Mouse (Mus musculus): ENCODE measurements around the gene Prmt1.
"Not testable (repeated sequence)": the region's sequence is repeated elsewhere in the genome, so short reads cannot be mapped to it uniquely, and the experiment has no call there.

The Prmt1 gene

DNA sequence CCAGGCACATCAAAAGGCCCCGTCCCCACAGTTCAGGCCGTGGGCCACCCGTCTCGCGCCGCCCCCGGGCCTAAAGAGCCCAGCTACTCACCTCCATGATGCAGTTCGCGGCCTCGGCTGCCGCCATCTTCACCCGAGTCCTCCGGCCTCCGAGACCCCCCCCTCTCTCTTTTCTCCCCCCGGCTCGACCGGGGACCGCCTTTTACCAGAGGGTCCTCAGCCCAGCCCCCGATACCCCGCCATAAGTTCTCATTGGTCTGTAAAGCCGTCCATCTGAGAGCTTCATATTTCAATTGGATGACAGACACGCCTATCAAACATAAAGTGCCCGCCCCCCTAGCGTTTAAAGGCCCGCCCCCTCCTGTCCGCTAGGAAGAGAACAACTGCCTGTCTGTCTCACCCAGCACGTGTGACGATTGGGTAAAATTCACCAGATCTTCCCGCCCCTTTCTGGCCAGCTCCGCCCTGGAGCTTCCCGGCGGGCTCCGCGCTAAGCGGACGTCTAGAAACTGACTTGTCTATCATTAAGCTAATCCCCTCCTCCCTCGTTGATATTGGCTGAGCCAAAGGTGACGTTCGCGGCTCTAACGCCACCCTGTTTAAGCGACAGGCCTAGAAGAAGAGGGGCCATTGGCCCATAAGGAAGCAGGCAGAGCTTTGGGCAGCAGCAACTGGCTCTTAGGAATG, at the start of gene Prmt1:
Prmt1 (minus strand) TSS at position 377 of the 687 bp plus-strand sequence.
- DNase-seq (ENCODE audit: low spot score), result peak; percentile 99

DNA sequence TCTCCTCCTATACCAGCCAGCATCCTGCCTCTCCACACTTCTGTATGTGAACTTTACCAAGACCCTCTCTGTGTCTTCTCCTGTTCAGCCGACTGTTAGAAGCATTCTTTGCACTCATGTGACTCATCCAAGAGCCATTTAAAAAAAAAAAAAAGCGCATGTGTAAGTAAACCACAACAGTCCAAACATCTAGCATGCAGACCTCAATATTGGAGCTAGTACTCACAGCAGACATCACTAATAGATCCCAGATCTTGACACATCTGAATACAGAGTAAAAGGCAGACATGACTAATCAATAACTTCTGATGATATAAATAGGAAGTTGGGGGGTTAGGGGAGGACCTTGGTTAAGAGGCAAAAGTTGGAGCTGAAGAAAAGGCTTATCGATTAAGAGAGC, 49.3 kb upstream of the Prmt1 start:
- no peak for DNase-seq (ENCODE audit: low spot score)

DNA sequence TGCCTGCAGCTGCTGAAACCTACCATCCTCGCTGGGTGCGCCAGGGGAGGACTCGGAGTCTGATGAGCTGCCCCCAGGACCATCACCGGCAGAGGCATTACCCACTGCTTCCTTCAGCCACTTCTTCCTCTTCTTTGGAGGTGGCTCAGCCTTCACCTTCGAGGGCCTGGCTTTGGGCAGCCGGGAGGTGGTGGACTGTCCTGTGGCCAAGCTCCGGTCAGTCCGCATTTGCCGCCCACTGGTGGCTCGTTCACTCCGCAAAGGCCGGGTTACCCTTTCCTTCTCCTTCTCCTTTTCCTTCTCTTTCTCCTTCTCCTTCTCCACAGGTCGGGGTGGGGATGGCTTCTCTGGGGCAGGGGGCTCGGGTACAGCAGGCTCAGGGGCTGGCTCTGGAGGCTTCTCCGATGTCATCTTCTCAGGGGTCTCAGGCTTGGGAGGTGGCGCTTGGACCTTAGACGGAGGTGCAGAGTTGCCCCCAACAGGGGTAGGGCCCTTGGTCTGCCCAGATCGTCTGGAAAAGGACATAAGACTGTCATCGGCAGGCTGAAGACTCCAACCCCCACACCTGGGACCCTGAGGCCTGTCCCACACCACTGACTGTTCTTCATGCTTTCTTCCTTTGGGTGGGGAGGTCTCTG, 47.5 kb upstream of the Prmt1 start:
- no peak for DNase-seq (ENCODE audit: low spot score)

DNA sequence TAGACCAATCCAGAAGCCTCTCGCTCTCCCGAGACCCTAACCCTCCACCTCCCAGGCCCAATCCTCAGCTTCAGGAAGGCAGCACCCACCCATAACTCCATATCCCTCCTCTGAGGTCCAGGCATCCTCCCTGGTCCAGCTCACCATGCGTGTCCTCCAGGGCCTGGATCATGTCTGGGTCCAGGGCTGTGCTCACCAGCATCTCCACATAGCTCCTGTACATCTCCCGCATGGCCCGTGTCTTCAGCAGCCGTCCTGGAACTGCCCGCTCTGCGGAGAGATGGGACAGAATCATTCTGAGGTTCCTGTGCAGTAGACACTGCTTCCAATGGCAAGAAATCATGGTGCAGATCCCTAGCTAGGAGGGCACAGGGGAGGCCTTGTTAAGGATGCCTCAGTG, 44.5 kb upstream of the Prmt1 start:
- DNase-seq (ENCODE audit: low spot score), result no peak

DNA sequence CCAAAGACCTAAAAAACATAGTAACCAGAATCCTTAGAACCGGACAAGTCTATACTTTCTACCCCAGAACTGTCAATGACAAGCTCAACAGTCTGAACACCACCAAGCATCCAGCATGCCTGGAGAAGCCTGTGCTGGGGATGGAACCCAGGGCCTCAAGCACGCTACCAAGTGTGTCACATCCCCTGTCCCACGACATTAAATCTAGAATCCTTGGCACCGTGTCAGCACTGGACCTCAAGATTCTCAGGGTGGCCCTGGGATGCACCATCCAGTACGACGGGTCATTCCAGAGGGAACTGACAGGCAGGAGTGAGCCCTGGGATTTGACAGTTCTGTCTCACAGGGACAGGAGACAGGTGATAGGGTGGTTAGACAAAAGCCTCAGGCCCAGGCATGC, 43.6 kb upstream of the Prmt1 start:
- no peak for DNase-seq (ENCODE audit: low spot score)

DNA sequence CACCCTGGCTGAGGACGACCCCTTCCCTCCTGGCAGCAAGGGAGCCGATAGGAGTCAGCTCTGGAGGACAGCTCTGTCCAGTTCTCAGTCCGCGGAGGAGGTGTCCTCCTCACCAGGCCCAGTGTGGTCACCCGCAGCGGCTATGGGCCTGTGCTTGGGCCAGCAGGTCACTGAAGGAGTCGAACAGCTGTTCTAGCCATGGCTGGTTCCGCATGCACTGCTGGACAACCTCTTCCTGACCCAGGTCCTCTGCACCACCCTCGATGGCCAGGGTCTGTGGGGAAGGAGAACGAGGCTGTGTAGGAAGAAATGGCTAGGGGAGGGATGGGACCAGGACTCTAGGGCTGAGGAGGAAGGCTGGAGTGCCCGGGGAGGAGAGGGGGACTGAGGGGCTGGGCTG, 42.0 kb upstream of the Prmt1 start:
- no peak for DNase-seq (ENCODE audit: low spot score)

DNA sequence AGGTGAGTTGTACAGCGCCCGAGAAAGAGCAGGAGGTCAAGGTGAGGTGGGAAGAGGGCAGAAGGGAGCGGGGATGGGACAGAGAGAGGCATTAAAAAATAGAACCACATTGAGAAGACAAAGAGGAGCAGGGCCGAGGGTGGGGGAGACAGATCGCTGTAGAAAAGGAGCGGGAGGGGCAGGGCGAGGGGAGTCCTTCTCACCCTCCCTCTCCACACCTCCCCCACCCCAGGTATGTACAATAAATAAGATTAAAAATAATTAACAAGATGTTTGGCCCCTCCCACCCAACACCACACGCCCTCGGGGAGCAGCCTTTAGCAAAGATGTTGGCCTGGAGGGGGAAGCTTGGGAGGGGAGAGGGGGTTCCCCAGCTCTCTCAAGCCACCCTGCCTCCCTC, 41.4 kb upstream of the Prmt1 start:
- DNase-seq (ENCODE audit: low spot score), result no peak

DNA sequence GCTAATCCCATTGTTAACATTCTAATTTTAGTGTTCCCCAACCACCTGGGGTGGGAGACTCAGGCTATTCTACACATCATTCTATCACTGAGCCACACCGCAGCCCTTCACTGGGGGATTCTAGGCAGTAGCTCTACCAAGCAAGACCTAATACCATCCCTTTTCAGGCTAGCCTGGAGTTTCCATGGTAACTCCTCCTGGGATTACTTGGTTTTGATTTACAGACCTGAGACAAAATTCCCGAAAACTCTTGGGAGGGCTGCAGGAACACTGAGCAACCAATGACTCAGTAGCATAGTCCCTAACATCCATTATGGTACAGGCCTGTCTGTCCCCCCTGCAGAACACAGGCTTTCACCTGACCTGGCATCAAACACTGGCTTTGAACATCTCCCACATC, 39.9 kb upstream of the Prmt1 start:
- DNase-seq (ENCODE audit: low spot score), result no peak

DNA sequence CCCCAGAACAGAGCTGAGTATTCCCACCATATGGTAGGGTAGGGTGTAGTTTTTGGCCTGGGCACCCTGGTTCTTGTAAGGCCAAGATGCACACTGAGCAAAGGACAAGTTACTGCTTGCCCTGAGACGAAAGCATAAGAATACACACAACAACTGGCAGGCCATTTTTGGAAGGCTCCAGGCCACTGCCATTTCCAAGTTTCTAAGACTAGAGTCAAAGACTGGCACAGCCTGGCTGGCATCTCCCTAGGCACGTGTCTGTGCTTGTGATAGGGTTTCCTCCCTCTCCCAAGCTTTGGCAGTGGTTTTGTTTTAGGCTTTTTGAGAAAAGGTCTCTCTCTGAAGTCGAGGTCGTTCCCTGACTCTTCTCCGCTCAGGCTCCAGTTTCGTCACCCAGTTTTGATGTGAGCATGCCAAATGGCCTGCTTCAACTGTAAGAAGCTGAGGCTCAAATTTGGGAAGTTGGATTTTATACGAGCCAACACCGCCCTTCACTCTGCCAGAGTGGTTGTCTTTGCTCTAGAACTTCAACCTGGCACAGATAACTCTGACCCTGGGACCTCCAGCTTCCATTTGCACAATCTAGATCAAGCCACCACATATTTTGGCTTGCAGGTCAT, 39.3 kb upstream of the Prmt1 start:
- DNase-seq (ENCODE audit: low spot score), result no peak

DNA sequence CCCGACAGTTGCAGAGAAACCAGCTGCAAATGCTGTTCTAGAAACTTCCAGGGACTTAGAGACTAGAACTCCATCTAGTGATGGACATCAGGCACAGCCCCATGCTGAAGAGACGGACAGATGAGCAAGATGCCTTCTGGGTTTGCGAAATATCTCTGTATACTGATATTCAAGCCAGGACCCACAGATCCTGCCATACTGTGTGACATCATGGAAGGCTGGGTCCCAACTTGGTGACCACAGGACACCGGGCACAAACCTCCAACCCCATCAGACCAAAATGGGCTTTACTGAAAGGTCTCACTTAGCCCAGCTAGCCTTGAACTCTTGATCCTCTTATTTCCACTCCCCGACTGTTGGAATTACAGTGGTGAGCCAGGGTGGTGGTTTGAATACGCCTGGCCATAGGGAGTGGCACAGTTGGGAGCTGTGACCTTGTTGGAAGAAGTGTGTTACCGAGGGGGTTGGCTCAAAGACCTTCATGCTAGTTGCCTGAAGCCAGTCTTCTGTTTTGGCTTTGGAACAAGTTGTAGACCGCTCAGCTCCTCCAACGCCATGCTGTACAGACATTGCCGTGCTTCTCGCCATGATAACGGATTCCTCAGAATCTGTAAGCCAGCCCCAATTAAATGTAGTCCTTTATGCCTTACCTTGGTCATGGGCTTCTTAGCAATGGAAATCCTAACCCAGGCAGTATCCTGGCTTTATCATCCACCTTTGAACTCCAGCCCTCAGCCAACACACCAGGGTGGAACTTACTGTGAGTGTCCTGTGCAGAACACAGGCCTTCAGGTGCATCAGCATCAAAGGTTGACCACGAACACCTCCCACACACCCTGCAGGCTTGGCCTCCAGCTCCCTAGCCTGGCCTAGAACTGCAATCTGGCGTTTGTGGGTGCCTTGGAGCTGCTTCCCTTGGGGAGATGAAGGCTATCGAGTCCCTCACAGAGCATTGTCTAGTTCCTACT, 38.2 kb upstream of the Prmt1 start:
- no peak for DNase-seq (ENCODE audit: low spot score)

DNA sequence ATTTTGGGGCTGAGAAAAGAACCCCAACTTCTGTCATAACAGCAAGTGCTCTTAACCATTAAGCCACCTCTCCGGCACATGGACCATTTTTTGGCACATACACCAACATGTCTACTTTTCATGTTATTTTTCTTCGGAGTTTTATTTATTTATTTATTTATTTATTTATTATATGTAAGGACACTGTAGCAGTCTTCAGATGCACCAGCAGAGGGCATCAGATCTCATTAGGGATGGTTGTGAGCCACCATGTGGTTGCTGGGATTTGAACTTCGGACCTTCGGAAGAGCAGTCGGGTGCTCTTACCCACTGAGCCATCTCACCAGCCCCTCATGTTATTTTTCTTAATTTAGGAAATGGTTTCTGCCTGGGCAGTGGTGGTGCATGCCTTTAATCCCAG, 37.3 kb upstream of the Prmt1 start:
- DNase-seq (ENCODE audit: low spot score), result not testable (repeated sequence)

DNA sequence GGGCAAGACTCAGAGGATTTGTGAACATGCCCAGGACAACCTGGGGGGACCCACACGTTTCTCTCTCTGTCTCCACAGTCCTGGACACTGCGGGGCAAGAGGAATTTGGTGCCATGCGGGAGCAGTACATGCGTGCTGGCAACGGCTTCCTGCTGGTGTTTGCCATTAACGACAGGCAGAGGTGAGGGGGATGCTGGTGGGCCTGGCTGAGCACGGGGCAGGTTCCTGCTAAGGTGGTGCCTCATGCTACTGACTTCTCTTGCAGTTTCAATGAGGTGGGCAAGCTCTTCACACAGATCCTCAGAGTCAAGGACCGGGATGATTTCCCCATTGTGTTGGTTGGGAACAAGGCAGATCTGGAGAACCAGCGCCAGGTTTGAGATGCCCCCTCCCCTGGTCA, 33.9 kb upstream of the Prmt1 start:
- DNase-seq (ENCODE audit: low spot score), result no peak

DNA sequence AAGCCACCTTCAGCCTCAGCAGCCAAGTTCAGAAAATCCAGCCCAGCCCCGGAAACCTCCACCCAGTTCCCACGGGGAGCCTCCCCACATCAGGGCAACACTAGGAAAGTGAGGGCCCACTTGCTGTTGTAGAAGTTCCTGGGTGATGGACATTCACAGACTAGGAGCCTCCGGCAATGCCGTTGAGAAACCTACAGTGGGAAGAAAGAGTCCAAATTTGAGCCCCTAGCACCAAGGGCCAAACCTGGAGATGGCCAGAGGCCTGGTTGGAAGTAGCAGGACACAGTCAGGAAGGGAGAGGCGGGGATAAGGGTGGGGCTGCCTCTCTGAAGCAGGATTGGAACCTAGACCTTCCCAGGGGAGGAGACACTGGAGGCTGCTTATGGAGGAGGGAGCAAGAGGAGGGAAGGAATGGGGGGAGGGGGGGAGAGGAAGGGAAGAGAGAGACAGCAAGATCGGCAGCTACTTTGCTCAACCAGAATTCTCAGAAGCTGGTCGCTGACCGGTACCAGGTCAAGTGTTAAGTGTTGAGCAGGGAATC, 32.7 kb upstream of the Prmt1 start:
- peak; percentile 67 for DNase-seq (ENCODE audit: low spot score)

DNA sequence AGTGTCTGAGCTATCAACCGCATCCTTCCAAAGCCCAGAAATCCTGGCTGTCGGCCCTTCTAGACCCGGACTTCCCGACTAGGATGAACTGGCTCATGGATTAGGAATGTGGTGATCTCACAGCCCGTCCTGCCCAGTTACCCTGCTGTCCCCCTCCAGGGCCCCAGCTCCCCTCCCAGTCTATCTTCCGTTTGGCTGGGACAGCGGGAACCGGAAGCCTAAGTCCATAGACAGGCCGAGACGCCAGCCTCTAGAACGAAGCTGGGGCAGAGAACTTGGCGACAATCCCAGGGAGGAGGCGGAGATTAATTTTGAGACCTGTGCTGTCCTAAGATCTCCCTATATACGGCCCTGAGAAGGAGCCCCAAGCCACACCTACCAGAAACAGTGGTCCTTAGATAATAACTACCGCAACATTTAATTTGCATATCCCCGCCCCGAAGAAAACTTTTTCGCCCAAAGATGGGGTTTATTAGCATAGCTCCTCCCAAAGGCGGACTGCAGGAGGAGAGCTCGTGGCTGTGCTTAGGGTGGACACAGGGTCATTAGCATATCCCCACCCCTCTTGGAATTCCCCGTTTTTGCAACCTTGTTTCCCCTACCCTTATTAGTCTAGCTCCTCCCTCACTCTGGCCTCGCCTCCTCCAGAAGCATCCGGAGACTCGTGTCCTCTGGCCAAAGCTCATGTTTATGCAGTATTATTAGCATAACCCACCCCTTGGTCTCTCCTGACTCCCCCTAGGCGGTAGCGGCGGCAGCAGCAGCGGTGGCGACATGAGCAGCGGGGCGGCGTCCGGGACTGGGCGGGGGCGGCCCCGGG, 31.1 kb upstream of the Prmt1 start, which contains the start of gene Rras:
Rras (plus strand) TSS at position 720 of the 820 bp plus-strand sequence.
- peak; percentile 97 for DNase-seq (ENCODE audit: low spot score)

DNA sequence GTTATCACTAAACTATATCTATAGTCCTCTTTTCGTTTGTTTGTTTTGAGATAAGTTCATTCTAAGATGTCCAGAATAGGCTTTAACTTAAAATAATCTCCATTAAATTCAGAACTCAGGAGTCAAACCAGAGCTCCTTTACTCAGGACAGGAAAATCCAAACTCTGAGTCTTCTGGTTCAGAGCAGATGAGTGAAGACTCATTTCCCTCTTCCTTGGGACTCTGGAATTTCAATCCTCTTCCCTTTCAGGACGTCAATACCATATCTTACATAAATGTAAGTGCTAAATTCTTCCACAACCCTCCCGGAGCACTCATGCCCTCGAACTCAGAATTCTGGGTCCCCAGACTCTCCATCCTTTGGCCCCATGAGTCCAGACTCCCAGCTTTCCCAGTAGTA, 30.4 kb upstream of the Prmt1 start:
- no peak for DNase-seq (ENCODE audit: low spot score)

DNA sequence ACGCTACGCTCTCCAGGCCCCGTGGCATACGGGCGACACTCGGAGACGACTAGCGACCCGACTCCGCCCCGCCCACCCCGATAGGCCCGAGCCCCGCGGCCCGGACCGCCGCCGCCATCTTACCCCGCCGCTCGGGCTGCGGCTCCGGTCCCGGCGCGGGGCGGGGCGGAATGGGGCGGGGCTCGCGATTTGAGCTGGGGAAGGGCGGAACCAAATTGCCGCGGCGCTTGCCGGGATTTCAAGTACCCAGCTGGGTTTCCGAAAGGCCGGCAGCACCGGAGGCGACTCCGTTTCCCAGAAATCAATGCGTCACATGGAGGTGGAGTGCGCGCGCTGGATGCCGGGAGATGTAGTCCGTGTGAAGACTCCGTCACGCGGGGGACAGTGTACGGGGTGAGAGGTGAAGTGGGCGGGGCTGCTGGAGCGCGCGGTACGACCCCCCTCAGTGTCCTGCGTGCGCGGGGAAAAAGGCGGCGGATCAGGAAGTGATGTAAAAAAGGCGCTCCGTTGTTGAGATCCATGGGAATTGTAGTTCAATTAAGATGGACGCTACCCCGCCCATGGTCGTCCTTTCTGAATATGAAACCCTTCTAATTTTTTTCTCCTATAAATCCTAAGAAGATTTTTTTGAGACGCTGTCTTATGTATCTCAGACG, 29.7 kb upstream of the Prmt1 start, which contains the start of gene Scaf1:
Scaf1 (minus strand) TSS at position 407 of the 656 bp plus-strand sequence.
- DNase-seq (ENCODE audit: low spot score), result peak; percentile 100

DNA sequence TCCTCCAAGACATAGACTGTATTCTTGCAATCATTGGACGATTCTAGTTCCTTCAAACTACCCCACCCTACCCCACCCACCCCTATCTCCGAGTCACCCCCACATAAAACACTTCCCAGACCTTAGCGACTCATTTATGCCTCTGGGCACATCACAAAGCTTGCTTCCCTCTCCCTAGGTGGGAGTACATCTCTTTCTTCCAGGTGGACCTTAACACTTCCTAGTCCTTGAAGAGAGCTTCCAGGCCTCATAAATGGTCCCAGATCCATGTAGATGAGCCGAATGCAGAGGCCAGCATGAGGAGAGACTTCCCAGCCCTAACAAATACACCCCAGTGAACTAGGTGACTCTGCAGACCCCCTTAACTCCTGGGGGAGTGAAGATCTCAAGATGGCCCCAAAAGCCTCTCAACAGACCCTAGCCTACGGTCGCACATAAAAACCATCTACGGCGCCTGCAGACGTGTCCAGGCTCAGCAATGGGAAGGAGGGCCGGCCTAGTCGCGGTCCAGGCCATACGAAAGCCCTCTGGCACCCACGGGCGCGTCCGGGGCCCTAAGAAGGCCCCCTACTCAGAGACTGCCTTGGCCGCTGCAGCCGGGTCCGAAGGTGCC, 29.1 kb upstream of the Prmt1 start:
- no peak for DNase-seq (ENCODE audit: low spot score)

DNA sequence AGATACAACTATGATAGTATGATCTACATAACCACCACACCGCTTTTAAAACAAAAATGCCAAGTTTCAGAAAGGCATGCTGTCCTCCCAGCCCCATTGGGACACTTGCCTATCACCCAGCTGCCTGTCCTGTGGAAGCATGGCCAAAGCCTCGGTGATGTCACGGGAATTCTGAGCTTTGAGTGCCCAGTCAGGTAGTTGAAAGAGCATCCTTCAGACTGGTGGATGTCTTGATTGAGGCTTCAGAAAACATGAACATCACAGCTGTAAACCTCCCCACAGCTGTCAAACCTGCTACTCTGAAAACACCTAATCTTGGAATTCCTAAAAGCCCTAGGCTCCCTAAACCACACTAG, 27.7 kb upstream of the Prmt1 start:
- no peak for DNase-seq (ENCODE audit: low spot score)

DNA sequence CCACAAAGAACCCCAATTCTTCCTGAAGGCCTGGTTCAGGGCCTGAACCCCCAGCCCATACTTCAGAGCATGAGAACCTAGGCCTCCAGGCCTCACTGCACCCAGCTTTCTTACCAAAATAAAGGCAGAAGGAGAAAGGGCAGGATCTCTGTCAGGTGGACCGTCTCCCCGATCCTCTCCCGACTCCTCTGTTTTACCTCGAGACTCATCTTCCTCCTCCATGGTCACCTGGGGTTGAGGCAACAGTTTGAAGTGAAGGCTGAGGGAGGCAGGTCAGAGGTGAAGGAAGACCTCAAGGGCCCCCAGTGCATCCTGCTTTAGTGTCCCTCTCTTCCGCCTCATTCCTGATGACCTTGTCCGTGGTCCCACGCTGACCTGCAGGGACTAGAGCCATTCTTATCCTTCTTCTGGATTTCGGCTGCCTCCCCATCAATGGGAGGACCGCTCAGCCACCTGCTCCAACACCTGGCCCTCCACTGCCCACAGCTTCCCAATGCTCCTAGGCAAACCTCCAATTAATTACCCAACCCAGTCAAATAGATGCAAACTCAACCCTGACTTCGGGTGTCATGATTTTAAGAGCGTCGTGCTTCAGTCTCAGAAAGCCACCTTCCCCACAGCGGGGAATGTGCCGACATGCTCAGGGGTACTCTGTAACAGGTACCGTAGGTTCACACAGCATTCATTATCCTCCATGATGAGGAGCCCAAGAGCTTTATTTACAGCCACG, 27.2 kb upstream of the Prmt1 start:
- no peak for DNase-seq (ENCODE audit: low spot score)
